Mouse (Mus musculus) 3134 (cell line): ENCODE data around the gene Adra2a.

Experiments used
- DNase-seq: peaks from one replicate; pipeline ENCODE4 v3.0.0-alpha.2; 2011; ENCODE audit warnings: low spot score; ENCODE audit not compliant: insufficient read length; ENCODE audit errors: extremely low read depth

The Adra2a gene

DNA sequence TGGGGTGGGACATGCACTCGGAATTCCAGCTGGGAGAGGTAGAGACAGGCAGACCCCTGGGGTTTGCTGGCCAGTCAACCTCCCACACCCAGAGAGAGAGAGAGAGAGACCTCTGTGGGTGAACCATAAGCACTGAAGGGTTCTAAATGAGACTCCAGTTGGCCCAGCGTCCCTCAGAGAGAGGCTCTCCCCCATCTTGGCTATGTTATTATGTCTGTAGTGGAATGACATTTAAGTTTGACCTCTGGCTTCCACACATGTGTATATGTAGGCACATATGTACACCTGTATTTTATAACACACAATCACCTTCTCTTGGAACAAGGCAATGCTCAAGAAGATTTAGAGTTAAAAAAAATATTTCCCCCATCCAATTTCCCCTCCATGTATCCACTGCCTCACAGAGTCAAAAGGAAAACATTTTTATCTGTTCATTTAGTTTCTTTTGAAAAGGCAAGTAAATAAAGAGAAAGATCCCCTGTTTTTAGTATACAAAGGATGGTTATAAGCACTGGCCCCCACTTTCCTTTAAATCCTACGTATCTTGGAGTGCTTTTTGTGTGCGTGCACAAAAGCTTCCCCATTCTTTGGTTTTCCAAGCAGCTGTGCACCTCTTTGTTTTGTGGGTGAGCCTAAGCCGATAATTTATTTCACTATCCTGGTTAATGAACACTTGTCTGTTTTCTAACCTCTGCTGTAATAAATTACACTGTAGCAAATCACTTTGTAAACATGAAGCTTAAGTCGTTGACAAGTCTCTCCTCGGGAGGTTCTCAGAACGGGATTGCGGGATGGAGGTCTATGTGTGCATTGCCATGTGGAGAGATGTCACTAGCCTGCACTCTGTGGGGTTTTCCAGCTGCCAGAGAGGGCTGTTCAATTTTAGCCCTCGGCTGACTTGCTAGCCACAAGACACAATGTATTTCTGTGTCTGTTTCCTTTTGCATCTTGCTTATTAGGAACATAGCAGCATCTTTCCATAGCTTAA, 32.7 kb downstream of the Adra2a start:
- no peak for DNase-seq

DNA sequence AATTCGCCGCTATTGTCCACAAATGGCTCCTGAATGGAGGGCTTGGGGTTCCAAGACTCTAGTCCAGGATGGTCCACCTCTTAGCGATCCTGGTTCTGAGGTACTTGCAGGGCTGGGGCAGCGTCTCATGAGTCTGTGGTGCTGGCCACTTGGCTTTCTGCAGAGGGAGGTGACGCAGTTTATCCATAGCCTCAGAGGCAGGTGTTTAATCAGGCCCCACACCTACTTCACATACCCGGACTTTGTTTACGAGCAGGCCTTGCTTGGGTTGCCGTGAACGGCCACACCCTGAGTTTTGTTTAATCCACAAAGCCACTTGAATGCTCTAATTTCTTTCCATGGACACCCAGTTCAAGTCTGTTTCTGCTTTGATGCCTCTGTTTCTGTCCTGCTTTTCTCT, 37.4 kb downstream of the Adra2a start:
- DNase-seq: no peak

DNA sequence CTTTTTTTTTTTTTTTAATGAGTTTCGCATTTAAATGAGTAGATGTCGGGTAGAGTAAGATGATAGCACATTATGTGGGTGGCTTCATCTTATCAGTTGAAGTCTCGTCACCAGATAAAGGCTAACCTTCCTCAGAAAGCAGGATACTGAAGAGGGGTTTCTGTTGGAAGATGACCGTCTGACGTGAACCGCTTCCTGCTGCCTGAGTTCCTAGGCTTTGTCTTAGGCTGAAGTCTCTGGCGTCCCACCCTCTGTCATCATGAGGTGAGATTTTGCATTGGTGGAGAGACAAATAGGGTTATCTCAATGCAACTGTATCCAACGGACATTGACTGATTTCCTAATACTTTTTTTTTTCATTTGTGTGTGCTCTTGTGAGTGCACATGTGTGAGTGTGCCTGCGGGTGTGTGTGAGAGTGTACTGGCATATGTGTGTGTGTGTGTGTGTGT, 37.8 kb downstream of the Adra2a start:
- no peak for DNase-seq

DNA sequence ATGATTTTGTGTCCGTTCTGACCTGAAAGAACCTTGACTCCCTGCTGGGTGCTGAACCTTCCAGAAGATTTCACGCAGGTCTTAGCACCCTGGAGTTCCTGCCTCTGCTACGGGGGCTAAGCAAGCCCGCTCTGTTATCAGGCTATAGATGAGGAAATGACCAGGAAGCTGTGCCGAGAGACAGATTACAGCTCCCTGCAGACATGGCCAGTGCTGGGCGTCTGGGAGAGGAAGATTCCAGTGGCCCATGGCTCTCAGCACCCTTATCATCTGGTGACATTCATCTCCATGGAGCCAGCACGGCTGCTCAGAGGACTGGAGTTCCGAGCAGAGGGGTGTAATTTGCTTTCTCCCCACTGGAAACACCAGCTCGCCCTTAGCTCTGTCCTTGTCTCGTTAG, 43.4 kb downstream of the Adra2a start:
- no peak for DNase-seq

DNA sequence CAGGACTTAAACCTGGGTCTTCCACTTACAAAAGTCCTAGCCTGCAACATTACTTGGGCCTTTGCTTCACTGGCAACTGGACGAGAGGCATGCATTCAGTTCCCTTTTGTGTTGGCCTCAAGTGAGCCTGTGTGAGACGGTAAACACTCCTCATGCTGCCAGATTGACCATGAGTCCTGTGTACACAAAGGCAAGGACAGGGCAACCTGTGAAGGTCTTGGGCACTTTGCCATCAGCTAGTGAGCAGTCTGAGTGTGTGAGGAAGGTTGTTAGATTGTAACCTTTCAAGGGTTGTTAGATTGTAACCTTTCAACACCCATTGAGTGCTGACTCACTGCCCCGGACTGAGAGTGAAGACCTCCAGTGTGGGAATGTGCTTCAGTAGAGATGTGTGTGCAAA, 49.6 kb downstream of the Adra2a start:
- no peak for DNase-seq

DNA sequence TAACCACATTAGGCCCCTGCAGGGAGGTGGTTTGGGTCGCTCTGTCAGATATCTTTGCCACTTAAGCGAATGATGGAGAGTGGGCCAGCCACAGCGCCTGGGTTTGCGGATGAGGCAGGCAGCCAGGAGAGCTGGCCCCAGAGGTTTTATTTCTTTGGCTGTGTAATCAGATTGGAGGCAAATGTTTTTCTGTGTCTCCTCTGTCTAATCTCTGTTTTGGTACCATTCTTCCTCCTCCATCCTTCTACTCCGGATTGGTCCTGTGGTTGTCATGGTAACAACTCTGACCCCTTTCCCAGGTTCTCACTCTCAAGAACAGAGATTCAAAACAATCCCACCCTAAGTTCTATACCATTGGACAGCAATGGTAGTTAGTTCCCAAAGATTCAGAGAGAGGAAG, 51.8 kb downstream of the Adra2a start:
- DNase-seq: no peak

DNA sequence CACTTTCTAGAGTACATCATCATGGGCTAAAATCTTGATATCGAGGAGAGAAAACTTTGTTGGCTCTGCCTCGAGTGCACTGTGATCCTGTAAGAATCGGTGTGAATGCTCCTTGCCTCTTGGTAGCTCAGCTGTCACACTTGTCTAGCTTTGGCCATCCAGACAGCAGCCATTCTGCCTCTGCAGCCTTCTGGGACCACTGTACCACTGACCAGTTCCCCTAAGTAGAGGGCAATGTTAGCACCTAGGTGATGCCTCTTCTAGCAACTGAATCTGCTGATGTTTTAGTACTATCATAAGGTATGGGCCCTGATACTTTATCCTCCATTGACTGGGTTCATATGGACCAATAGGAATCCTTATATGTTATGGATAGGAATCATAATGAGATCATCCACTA, 54.4 kb downstream of the Adra2a start:
- no peak for DNase-seq
